Mouse (Mus musculus): ENCODE measurements around the gene Dnajb14.

DNA sequence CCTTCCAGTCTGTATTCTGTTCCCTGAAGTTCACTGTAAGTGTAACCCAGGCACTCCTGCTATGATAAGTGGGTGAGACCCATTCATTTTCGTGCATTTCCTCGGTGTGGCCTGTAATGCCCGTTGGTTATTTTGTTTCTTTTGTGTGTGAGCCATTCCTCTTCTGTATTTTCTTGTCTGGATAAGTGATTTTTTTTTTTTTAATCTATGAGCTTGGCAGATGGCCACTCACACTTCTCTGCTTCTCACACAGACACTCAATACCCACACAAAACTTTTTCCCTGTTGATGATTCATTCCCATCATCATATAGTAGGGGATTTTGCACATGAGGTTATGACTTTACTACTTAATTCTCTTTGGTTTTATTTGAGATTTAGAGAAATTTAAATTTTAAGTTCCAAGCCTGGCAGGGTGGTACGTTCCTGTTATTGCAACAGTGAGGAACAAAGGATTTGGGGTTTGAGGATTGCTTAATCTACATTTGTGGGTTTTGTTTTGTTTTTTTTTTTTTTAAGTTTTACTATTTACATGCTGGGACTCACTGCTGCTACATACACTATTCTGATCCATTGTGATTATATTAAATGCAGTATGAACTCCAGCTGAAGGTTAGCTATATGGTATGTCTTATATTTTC, 12.8 kb downstream of the Dnajb14 start:
- no peak for TF ChIP-seq POLR2A (IDR thresholded peaks at IDR 0.05; ENCODE audit: insufficient read depth, low read depth, low read length)
- no peak for TF ChIP-seq CTCF (IDR thresholded peaks at IDR 0.05; ENCODE audit: insufficient read depth, low read depth, low read length)

Data from olfactory bulb, adult 2 months (tissue).